Mouse (Mus musculus) CH12F3 (cell line): ENCODE results near the gene Nkd1.

Source experiments
- in situ Hi-C: fragments of 300-500 bp; cut with MboI; formaldehyde crosslinking; loops from 2 replicates; pipeline ENCODE4 v1.14.3; 2020; ENCODE audit warnings: low sequenced_read_pairs

Gene Nkd1

DNA sequence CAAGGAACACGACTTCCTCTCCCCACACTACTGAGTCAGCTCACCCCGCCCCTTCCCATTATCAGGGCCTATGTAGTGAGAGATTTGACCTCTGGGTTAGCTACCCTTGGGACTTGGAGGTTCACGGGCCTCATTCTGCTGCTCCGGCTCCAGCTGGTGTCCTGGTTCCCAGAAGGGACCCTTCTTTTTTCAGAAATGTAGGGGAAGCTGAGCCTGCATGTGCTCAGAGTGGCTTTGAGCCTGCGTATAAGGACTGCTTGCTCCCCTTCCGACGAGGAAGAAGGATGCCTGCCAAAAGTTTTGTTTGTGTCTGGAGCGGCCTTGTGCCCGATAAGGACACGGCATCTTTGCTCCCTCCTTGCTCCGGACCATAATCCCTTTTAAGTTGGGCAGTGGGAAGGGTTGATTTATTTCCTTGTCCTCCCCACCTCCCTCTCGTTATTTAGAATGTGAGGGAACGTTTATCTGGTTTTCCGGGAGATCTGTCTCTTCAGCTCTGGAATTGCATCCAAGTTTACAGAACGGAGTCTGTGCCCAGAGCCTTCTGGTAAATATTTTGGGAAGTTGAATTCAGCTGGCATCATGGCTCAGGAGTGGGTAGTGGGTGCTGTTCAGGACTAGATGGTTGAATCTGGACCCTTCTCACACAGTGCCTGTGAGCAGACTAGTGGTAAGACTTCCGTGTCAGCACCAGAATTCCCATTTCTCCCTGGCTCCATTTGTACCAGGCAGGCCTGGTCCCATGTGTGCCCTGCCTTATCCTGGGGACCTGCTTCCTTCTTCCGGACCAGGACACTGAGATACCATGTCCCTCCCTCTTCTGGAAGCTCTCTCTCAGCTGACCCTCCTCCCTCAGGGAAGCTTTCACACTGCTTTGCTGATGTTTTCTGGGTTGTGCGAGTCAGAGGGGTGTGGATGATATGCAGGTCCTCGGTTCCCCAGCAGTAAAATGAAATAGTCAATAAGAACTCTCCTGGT, 17.1 kb downstream of the Nkd1 start:
- in situ Hi-C loops = no loop called here

DNA sequence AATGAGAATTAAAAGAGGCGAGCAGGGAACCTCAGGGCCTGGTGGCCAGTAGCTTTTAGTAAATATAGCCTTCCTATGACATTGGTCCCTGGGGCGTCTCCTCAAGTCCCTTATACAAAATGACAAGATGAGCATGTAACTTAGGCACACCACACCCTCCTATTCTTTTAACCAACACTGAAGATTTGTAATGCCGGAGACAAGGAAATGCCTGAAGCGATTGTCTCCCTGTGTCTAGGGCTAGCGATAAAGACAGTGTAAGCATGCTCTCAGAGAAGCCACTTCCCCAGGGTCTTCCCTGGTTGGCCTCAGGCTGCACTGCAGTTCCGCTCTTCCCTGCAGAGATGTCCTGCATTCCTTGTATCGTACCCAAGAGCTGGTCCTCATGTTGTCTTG, 17.8 kb downstream of the Nkd1 start:
- in situ Hi-C loops = no loop called here

DNA sequence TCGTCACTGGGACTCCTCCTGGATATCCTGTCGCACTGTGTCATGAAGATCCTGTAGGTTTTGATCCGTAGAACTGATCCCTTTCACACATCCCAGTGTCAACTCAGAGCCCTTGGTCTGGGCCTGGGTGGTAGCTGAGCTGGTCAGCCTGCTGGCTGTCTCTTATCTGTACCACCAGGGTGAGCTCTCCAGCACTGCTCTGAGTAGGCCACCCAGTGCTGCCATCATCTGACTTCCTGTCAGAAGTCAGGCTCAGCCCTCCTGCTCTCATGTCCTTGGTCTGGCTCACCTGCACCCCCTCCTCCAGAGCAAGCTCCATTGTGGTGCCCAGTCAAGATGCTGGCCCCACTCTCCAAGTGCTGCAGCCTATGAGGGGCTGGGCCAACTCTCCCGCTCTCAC, 18.8 kb downstream of the Nkd1 start:
- in situ Hi-C loops = no loop called here

DNA sequence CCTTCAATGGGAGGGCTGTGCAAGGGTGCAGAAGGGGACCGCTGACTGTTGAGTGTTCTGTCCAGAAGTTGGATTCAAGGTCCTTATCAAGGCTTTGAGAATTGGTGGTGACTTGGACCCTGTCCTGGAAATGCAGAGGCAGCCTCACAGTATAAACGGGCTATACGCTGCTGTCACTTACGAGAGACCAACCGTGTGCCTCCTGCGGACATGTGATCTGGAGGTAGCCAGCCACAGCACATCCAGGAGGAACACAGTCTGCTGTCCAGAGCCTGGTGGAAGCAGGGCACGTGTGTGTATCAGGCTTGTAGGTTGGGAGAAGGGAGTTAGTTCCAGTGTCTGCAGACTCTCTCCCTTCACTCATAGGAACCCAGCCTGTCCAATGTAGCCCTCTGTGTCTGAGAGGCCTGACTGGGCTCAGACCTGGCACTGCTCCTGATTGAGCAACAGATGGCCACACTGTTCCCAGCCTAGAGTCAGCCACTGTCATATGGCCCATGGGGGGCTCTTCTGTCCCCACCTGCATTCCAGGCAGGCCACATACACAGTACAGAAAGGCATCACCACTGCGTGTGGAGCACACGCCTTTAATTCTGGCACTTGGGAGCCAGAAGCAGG, 21.6 kb downstream of the Nkd1 start:
- in situ Hi-C loops = no loop called here

DNA sequence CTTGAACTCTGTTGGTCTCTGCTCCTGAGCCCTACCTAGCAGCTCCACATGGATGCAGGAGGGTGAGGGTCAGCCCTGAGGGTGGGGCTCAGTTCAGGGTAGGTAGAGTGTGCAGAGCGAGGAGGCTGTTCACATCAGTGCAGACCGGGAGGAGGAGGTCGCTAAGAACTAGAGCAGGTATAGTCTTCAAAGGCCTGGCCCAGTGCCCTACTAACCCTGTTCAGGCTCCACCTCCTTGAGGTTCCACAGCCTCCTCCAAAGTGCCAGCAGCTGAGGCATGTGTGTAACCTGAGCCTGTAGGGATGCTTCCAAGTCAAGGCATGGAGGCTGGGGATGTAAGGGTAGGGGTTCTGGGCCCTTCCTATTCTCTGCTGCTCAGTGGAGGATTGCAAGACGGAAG, 23.5 kb downstream of the Nkd1 start:
- in situ Hi-C loops = no loop called here

DNA sequence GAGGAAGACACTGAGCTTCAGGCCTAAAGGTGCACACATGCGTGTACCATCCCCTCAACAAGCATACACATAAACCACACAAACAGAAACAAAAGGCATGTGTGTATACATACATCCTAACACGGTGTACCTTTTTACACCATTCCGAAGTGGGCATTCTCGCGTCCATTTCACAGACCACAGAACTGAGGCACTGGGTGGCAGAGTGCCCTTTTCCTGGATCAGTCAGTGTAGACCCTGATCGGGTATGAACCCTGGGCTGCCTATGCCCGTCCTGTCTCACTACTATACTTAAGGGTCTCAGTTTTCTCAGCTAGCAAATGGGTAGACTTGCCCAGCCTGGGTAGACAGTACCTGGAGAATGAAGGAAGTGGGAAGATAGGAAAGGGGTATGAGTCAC, 24.3 kb downstream of the Nkd1 start:
- in situ Hi-C loops = no loop called here

DNA sequence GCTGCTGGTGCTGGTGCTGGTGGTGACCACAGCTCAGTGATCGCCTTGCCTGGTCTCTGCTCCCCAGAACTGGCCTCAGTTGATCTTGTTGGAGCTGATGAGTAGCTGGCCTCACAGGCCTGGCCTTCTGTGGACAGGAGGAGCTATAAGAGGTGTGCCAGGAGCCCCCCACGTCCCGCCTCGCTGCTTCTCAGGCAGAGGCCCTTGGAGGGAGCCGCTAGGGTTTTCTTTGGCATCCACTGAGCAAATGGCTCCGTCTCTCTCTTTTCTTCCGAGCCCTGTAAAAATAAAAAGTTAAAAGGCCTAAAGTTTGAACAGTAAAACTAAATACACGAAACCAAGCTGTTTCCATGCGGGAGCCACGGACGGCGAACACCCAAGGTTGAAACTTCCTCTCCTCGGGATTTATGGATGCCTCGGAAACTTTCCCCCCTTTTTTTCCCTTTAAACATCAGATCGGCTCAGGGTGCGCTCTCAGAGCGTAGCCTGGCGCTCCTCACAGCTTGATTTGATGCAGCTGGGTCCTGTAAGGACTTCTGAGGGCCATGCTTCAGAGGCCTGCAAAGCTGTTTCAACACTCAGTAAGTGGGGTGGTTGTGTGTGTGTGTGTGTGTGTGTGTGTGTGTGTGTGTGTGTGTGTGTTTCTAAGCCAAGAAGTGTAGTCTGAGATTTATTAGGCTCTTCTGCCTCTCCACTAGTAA, 25.0 kb downstream of the Nkd1 start:
- in situ Hi-C loops = no loop called here

DNA sequence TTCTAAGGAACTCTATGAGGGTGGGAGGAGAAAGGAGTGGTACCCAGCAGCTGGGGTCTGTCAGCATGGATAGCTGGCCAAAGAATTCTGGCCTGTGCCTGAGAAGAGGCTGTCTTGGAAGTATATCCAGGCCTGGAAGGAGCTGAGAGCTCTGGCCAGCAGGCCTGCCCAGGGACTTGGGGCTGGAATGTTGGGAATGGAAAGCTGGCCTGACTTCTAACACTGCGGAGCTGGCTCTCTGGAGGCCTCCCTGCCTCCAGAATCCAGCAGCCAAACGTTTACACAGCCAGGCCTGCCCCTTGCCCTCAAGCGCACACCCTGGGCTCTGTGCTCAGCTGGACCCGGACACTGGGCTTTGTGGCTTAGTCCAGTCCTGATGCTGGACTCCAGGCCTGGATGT, 34.5 kb downstream of the Nkd1 start:
- in situ Hi-C loops = no loop called here

DNA sequence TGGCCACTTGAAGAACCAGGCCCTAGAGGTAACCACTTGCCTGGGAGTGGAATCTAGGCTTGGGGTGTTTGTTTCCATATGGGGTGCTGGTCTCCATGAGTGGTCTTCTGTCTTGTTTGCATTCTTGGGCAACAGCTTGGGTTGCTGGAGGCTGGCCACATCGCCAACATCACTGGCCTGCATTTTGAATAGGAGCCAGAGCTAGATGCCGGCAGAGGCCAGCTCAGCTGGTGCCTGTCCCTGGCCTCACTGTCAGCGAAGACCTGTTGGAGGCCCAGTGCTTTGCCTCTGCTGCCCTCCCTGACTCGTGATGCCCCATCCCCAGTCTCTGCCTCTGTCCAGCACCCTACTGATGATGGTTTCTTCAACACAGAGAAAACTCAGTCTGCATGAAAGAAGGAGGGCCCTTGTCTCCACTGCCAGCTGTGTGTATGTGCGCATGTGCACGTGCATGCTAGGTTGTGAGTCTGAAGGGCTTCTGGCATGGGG, 38.9 kb downstream of the Nkd1 start:
- in situ Hi-C loops = no loop called here

DNA sequence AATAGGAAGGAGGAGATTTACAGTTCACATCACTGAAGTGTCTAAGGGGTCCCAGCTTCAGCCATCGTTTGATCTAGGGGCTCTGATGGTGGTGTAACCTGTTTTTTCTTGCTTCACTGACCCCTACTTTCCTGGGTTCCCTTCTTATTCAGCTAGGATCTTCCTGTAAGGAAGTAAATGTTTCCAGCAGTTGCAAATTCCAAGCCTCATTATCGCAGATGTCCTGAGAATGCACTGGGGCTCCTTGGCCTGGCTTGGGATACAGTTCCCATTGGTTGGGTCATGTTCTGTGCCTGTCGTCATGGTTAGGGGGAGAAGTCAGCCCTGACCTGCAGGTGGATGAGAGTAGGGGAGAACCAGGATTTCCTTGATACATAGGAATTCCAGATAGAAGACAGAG, 40.2 kb downstream of the Nkd1 start:
- in situ Hi-C loops = no loop called here

DNA sequence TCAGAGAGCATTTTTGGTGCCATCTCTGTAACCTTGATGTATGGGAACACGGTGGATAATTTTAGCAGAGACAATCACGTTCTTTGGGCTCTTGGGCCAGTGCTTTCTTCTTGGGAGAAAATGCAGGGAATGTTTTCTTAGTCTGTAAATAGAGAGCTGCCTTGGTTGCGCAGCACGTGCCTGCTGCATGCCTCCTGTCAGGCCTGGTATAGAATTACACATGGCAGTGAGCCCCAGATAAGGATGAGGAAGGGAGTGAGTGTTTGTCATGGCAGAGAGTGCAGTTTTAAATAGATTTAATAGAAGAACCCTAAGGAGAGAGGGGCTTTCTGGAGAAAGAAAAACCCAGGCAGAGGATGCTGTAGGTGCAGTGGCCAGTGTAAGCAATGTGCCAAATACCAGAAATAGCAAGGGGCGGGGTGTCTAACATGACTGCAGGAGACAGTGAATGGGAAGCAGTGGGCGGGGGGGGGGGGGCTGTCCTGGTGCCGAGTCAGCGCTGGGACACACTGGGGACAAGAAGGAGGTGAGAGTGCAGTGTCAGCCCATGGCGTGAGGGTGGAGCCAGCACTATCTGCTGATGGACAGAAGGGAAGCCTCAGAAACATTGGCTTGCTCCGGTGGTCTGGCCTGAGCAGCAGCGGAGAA, 43.2 kb downstream of the Nkd1 start:
- in situ Hi-C loops = no loop called here

DNA sequence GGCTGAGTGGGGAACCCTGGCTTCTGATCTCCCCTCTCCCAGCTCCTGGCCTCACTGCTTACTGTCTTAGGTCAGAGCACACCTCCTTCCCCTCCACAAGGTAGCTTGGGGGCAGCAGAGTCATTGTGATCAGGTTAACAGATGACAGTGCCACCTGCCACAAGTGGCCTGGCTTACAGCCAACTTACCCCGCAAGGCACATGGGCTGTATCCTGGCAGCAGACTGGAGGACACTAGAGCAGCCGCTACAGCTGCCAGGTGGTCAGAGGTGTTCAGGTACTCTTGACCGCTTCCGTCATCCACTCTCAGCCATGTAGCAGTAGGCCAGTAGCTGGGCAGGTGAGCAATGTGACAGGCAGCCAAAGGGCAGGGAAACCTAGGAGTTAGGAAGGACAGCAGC, 45.0 kb downstream of the Nkd1 start:
- in situ Hi-C loops = no loop called here

DNA sequence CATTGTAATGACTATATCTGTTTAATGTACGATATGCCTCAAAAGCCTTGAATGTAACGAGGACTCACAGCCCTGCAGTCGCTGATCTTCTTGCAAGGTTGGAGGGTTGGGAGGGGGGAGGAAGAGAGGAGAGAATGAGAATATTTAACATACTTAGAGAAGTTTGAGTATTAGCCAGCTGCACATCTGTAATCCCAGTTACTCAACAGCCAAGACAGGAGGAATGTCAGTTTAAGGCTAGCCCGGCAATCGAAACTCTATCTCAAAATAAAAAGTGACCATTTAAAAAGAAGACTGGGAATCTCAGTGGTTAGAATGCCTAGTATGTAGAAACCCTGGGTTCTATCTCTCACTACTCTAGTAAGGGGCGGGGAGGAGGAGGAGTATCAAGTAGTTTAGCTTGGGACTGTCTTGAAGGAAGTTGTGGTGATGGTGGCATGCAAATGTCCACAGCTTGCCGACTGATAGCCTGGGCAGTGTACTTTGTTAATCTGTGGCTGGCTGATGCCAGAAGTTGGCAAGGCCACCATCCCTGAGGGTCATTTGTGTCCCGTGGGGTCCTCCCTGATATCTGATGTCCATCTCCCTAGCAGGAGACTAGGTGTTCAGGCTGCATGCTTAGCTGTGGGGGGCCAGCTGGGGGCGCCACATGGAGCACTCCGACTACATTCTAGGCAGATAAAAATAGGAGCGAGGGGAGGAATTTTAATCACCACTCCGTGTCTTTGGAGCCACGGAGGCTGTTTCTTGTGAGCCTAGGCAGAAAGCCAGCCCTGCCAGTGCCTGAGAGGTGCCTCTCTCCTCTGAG, 46.4 kb downstream of the Nkd1 start:
- in situ Hi-C loops = no loop called here

DNA sequence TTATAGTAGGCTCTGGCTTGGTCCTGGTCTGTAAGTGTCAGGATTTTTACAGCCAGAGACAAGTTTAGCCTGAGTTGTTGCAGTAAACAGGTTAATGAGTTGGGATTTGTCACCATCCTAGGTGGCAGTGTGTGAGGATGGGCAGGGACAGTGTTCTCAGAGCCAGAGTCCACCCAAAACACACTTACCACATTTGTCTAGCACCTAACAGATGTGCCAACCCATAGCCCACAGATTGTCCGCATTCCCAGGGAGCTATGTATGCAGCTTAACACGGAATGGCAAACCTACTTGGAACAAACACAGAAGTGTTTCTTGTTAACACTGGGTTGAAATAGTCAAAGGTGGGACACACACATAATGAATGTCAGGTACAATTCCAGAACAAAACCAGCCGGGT, 47.1 kb downstream of the Nkd1 start:
- in situ Hi-C loops = no loop called here

DNA sequence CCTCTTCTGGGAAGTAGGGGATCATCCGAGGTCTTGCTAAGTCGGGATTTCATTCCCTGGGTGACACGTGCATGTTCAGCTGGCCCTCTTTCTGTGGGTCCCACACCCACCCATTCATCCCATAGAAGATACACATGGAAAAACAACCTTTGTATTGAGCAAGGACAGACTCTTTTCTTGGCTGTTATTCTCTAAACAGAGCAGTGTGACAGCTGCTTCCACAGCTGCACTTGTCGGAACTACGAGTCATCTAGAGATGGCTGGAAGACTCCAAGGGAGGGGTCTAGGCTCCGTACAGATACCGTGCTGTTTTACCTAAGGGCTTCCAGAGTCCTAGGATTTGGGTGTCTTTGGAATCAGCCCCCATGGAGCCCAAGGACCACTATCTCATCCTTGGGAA, 48.2 kb downstream of the Nkd1 start:
- in situ Hi-C loops = no loop called here

DNA sequence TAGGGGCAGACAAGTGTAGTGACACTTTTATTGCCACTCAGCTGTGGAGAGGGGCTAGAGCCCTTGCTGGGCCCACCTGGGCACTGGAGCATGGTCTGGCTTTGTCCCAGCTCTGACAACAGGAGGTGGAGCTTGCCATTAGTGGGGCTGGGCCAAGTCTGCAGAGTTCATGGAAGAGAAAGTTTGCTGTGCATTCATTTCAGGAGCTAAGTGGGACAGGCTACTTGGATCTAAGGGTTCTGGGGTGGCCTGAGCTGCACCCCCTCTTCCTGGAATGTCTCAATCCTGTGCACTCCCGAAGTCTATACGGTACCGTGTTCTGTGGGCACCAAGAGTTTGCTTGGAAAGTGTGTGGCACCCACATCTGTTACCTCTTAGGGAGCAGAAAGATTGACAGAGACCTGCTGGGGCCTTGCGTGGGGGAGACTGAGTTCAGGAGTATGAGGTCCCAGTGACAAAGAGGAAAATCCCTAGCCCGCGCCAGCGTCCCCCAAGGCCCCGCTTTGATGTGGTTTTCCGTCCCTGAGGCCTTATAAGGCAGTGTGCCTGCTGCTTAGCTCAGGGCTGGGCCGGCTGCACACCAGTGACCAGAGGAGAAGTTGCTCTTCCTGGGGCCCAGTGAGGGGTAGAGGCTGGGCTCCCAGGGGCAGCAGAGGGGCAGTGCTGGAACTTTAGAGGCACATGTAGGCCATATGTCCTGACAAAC, 49.3 kb downstream of the Nkd1 start:
- in situ Hi-C loops = no loop called here

DNA sequence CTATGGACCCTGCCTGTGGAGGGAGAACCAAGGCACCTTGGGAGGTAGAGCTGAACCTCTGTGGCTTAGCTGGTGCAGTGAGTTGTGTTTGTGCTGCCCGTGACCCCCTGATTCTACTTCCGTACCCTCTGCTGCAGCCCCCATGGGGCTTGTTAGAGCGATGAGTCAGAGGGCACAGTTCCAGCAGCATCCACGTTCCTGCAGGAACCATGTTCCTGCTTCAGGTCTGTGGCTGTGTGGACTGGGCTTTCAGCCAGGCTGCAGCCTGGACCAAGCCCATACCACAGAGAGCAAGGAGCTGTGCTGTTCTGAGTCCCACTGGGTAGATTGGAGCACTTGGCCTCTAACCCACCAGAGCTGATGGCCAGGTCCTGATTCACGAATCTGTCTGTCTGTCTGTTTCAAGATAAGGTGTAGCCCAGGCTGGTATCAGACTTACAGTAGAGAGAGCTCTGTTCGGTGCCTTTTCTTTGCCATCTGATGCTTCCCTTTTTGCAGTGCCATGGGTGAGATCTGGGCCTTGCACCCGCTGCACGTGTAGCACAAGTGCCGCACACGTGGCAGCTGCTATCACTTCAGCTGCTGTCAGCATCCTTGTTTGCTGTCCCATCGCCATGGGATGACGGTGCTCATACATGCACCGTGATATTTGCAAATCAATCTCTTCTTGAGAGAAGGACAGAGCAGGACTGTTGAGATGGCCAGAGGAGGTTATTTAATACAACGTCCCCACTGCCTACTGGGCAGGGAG, 50.5 kb downstream of the Nkd1 start:
- in situ Hi-C loops = no loop called here

DNA sequence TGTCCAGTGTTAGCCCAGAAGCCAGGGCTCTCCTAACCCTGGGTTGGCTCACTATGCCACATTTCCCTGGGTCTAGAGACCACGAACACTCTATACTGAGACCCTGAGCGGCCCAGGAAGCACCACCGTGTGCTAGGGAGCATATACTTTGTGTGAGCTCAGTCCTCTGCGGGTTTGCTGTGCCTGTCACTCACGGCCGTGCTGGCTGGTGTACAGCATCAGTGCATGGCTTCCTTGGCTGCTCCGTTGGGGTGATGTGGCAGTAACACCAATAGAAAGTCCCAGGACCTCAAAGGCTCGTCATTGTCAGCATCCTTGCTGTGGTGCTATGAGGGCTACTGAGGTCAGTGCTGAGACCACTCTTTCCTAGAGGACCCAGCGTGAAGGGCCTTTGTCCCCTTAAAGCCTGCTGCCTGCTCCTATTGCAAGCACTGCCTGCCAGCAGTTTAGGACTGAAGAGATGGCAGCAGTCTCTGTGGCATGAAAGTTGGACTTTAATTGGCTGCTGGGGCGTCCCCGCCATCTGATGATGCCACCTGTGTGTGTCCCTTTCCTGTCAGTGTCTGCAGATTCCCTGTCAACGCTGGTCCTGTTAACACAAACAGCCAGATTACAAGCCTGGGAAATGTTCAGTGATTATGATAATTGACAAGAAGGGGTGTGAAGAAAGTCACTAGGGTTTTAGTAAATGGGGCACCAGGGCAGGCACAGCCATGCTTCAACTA, 51.2 kb downstream of the Nkd1 start:
- in situ Hi-C loops = no loop called here
